Mouse (Mus musculus) forebrain, postnatal 0 days (tissue): ENCODE data around the gene Zfand2b. TPM values are rescaled to one million over a fixed set of nuclear protein-coding genes. Genes with fewer than 3 reads are reported as not detected.

Experiments used
- ATAC-seq: fragments of 200-750 bp; cut with Nextera tagmentation; 2 replicates; pipeline ENCODE4 v1.8.0; 2017; ENCODE audit warnings: mild to moderate bottlenecking, moderate library complexity
- DNase-seq: peaks from one replicate; pipeline ENCODE4 v3.0.0-alpha.2; 2015
- H3K27ac ChIP-seq: fragments of 300-500 bp; sonication (generic); 2 replicates; pipeline ENCODE4 v1.5.1; 2014; ENCODE audit warnings: low read depth, mild to moderate bottlenecking, antibody characterized with exemption, low read length, moderate library complexity, mixed read lengths
- H3K27me3 ChIP-seq: fragments of 300-500 bp; sonication (generic); 2 replicates; pipeline ENCODE4 v1.6.1; 2014; ENCODE audit warnings: mild to moderate bottlenecking, low read length, mixed read lengths; ENCODE audit not compliant: insufficient read depth
- H3K36me3 ChIP-seq: fragments of 300-500 bp; sonication (generic); 2 replicates; pipeline ENCODE4 v1.6.1; 2014; ENCODE audit warnings: mild to moderate bottlenecking, moderate library complexity; ENCODE audit not compliant: insufficient read depth
- H3K4me1 ChIP-seq: fragments of 300-500 bp; sonication (generic); 2 replicates; pipeline ENCODE4 v1.6.1; 2014; ENCODE audit warnings: antibody characterized with exemption; ENCODE audit not compliant: insufficient read depth
- H3K4me2 ChIP-seq: fragments of 300-500 bp; sonication (generic); 2 replicates; pipeline ENCODE4 v1.6.1; 2014; ENCODE audit warnings: low read depth, mild to moderate bottlenecking, moderate library complexity
- H3K4me3 ChIP-seq: fragments of 300-500 bp; sonication (generic); 2 replicates; pipeline ENCODE4 v1.5.1; 2014; ENCODE audit warnings: low read depth, low read length, mixed read lengths
- H3K9ac ChIP-seq: fragments of 300-500 bp; sonication (generic); 2 replicates; pipeline ENCODE4 v1.6.1; 2014; ENCODE audit warnings: mild to moderate bottlenecking
- H3K9me3 ChIP-seq: fragments of 300-500 bp; sonication (generic); 2 replicates; pipeline ENCODE4 v1.6.1; 2016; ENCODE audit warnings: low read length
- CTCF ChIP-seq: sonication (generic); IDR thresholded peaks from 2 replicates; pipeline ENCODE4 v1.5.1; 2016; ENCODE audit warnings: antibody characterized with exemption, control low read depth, low read depth
- WGBS: fragments of 180-500 bp; shearing (Covaris S2); extraction: QIAGEN DNeasy Blood & Tissue Kit; methylation state at CpG from one replicate; pipeline ENCODE4 v1.1.7; 2014; 5-methylcytosine and 5-hydroxymethylcytosine counted together
- polyA plus RNA-seq: library from polyadenylated mRNA; unstranded; fragments of >200 nt; fragmentation: Nextera tagmentation; extraction: Ambion mirVana; gene quantifications from 2 replicates; pipeline ENCODE4 v1.2.1, GENCODE M21; 2015
- total RNA-seq: library from RNA; depleted of rRNA; stranded (reverse); fragments of >200 nt; gene quantifications from 2 replicates; pipeline ENCODE4 v1.2.3, GENCODE M21; 2014

Gene Zfand2b
- total and polyA plus RNA-seq, 2 experiments from 2014 or later = 33.1 to 44.9 TPM

GRCm38 (mm10) chr1:75187126-75187525 lies 18.7 kb downstream of the Zfand2b start:
- H3K4me1 ChIP-seq = peaks cover 9% of the 10 kb centered on the region
- DNase-seq = no peak
- no peak for ATAC-seq
- H3K27me3 ChIP-seq = no peaks in the 10 kb centered on the region
- no peak overlapping the region for H3K9ac ChIP-seq
- no peak for TF ChIP-seq CTCF
- H3K27ac ChIP-seq = no peak overlapping the region
- no peak overlapping the region for H3K4me2 ChIP-seq
- H3K36me3 ChIP-seq = peaks cover 71% of the 10 kb centered on the region
- no peaks in the 10 kb centered on the region for H3K9me3 ChIP-seq
- no peak overlapping the region for H3K4me3 ChIP-seq

GRCm38 (mm10) chr1:75187914-75188483 lies 19.6 kb downstream of the Zfand2b start:
- no peak overlapping the region for H3K4me3 ChIP-seq
- DNase-seq (no peak), ATAC-seq (no peak)
- H3K9ac ChIP-seq = no peak overlapping the region
- peaks cover 62% of the 10 kb centered on the region for H3K36me3 ChIP-seq
- no peak overlapping the region for H3K4me2 ChIP-seq
- H3K27ac ChIP-seq = no peak overlapping the region
- WGBS = 92% methylated on average over 2 of the region's 2 CpGs
- H3K4me1 ChIP-seq = peaks cover 14% of the 10 kb centered on the region
- H3K27me3 ChIP-seq = no peaks in the 10 kb centered on the region
- TF ChIP-seq CTCF = no peak
- no peaks in the 10 kb centered on the region for H3K9me3 ChIP-seq

- no peak overlapping the region for H3K4me3 ChIP-seq
- WGBS = 67% methylated on average over 2 of the region's 2 CpGs
- no peak for TF ChIP-seq CTCF
- peaks cover 19% of the 10 kb centered on the region for H3K4me1 ChIP-seq
- H3K4me2 ChIP-seq = peak overlapping the region; percentile 89; the same call in 1 of the 2 replicates
- H3K27ac ChIP-seq = no peak overlapping the region
- peak overlapping the region; percentile 96; the same call in 1 of the 2 replicates for H3K9ac ChIP-seq
- DNase-seq (no peak), ATAC-seq (no peak)
- no peaks in the 10 kb centered on the region for H3K9me3 ChIP-seq
- H3K36me3 ChIP-seq = peaks cover 47% of the 10 kb centered on the region
- no peaks in the 10 kb centered on the region for H3K27me3 ChIP-seq
Measured at GRCm38 (mm10) chr1:75190577-75190976, 22.1 kb downstream of the Zfand2b start.

- Histone ChIP-seq H3K4me2 (peak overlapping the region; percentile 89), H3K27ac (peak overlapping the region; percentile 96), H3K9ac (peak overlapping the region; percentile 96), H3K27me3 (no peaks in the 10 kb centered on the region), H3K36me3 (peaks cover 46% of the 10 kb centered on the region), H3K9me3 (no peaks in the 10 kb centered on the region), H3K4me1 (peaks cover 19% of the 10 kb centered on the region), H3K4me3 (peak overlapping the region; percentile 86)
- WGBS = 43% methylated on average over 5 of the region's 5 CpGs
- no peak for TF ChIP-seq CTCF
- DNase-seq (no peak), ATAC-seq (no peak)
Measured at GRCm38 (mm10) chr1:75191258-75191621, 22.8 kb downstream of the Zfand2b start.

DNA sequence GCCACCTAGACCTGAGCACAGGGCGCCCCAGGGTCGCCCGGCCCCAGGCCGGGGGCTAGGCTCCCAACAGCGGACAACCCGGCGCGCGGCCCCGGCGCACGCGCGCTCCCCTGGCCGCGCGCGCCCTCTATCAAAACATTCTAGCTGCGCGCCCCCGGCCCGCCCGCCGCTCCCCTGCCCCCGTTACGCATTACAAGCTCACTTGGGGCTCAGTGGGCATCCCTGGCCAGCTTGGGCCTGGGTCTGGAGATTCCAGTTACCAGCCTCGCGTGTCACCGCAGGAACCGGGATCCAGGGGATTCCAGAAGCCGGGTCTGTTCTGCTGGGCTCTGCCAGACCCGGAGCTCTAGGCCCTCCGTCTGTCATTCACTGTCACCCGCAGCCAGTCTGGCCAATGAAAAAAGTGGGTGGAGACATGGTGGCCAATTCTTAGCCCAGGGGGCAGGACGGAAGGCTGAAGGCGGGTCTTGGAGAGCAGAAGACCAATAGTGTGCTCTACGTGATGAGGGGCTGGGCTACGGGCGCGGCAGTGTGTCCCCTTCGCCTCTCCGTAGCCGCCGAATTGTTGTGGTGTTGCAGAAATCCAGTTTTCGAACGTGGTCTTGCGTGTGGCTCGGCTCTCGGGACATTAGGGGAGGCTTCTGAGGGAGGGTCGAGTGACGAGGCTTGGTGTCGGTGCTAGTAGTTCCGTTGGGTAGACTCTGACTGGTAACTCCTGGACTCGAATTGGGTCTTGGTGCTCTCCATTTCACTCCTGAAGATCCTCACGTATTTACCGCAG lies 23.4 kb downstream of the Zfand2b start, which contains the start of the genes Ankzf1 and Atg9a:
Gene Ankzf1, plus strand, starts transcription at position 530 of the 781 bp plus-strand sequence.
Gene Atg9a, minus strand, starts transcription at position 575 of the 781 bp plus-strand sequence.
- 0 out of 2 replicates have a peak, but pooled peaks have one; percentile 5 for TF ChIP-seq CTCF
- Histone ChIP-seq H3K9ac (peak within 1 kb of the TSS; percentile 96), H3K36me3 (peaks cover 44% of the 10 kb centered on the region), H3K27ac (peak within 1 kb of the TSS; percentile 96), H3K4me1 (peaks cover 19% of the 10 kb centered on the region), H3K9me3 (no peaks in the 10 kb centered on the region), H3K4me3 (peak within 1 kb of the TSS; percentile 86), H3K27me3 (no peaks in the 10 kb centered on the region), H3K4me2 (peak within 1 kb of the TSS; percentile 90)
- DNase-seq (peak; percentile 97), ATAC-seq (peak; percentile 100)
- WGBS = 1% methylated on average over 55 of the region's 56 CpGs

DNA sequence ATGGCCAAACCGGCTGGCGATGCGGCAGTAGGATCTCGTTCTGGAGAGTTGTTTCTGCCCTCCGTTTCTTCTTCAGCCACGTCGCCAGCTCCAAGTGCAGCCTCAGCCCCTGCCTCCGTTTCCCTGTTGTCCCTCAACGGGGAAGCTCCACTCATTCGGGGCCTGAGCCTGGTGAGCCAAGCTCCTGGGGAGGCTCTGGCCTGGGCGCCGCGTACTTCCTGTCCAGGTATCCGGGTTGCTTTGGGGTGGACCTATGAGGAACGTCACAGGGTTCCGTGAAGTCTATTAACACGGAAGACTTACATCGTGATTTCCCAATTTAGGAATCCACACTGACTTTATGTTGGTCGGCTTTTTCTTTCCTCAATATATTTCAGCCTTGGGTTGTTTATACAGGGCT lies 24.0 kb downstream of the Zfand2b start:
- TF ChIP-seq CTCF = no peak
- Histone ChIP-seq H3K9me3 (no peaks in the 10 kb centered on the region), H3K27ac (peak overlapping the region; percentile 96), H3K27me3 (no peaks in the 10 kb centered on the region), H3K4me2 (peak overlapping the region; percentile 90), H3K36me3 (peaks cover 43% of the 10 kb centered on the region), H3K4me1 (peaks cover 19% of the 10 kb centered on the region), H3K9ac (peak overlapping the region; percentile 96), H3K4me3 (peak overlapping the region; percentile 86)
- no peak for DNase-seq
- ATAC-seq = peak; percentile 1; the same call in 1 of the 2 replicates
- WGBS = under 1% methylated on average over 19 of the region's 19 CpGs

DNA sequence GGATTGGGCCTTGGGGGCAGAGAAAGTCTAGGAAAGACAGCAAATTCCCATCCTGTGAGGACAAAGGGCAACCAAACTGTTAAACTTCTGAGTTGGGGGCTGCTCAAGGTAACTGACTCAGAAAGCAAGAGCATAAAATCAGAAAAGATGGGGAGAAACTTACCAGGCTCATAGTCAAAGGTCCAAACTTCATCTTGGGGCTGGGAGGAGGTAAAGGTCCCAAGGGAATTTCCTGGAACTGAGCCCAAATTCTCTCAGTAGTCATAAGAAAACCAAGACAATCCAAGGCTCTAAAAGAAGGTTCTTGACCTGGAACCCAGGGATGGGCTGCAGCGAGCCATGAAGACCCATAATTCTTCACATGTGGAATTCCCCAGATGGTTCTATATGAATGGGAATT lies 32.8 kb downstream of the Zfand2b start:
- ATAC-seq (no peak), DNase-seq (no peak)
- no peak overlapping the region for H3K4me2 ChIP-seq
- H3K9ac ChIP-seq = no peak overlapping the region
- 86% methylated on average over 1 of the region's 1 CpGs for WGBS
- no peaks in the 10 kb centered on the region for H3K27me3 ChIP-seq
- no peak for TF ChIP-seq CTCF
- no peaks in the 10 kb centered on the region for H3K9me3 ChIP-seq
- no peak overlapping the region for H3K27ac ChIP-seq
- no peaks in the 10 kb centered on the region for H3K4me1 ChIP-seq
- no peak overlapping the region for H3K4me3 ChIP-seq
- peaks cover 35% of the 10 kb centered on the region for H3K36me3 ChIP-seq
